Mouse (Mus musculus) adrenal gland, adult (tissue): ENCODE data around the gene Cd6.

ENCODE experiments used
- DNase-seq, 2 experiments: peaks; one replicate each; pipeline ENCODE4 v3.0.0; 2022 to 2023; ENCODE audit warnings: low spot score in 1 of 2; ENCODE audit not compliant: inconsistent age in 2 of 2

Gene Cd6

DNA sequence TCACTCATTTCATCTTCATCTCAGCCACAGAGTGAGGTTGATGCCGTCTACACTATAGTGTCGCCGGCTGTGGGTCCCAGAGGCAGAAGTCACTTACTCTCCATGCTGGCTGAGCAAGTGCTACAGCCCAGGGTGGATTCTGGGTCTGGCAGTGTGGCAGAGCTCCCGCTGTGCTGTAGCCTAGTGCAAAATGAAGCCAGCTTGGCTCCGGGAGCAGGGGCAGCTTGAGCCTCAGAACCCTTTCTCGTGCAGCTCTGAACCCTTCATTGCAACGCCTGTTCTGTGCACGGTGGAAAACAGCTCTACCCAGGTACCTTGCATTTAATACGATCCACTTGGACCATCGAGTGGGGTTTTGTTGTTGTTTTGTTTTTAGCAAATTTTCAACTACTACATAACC is 62.2 kb downstream of the Cd6 start:
- DNase-seq: no peak

DNA sequence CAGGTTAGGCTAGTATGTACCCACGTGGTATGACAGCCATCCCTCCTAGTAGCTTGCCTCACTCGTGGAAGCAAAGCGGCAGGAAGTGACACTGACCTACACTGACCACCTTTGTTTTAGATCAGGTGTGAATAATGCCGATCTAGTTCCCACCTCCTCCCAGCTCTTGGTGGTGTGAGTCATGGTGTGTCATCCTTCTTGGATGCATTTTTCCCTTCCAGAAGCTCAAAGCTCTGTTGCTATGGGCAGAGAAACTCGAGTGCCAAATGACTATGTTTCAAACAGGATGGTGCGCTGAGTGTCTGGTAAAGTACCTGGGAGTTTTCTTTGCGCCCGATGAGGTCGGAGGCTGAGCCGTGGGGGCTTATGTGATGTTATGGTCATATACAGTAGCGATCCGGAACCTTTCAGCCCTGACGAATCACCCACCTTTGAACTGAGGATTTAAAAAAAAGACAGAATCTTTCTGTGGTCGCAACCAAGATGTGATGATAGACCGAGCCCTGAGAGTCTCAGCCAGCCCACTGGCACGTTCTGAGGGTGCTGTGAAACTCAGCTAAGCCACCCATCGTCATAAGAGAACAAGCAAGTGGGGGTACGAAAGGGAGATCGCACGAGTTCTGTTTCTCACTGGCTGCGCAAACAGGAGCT is 66.4 kb downstream of the Cd6 start:
- DNase-seq: no peak

DNA sequence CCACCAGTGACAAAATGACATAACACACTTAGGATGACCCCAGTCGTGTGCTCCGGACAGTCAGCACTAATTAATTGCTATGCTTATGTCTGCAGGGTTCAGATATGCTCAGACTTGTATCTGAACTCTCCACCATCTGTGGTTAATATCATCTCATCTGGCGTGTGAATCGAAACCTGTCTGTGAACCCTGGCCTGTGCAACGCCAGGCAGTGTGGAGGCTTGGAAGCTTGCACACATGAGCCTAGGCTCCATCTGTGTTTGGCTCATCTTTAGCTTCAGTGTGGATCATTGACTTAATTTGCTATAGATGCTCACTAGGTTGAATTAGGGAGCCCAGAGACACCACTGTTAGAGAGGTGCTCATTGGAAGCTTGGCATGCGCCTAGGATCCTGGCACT is 67.4 kb downstream of the Cd6 start:
- DNase-seq: no peak

DNA sequence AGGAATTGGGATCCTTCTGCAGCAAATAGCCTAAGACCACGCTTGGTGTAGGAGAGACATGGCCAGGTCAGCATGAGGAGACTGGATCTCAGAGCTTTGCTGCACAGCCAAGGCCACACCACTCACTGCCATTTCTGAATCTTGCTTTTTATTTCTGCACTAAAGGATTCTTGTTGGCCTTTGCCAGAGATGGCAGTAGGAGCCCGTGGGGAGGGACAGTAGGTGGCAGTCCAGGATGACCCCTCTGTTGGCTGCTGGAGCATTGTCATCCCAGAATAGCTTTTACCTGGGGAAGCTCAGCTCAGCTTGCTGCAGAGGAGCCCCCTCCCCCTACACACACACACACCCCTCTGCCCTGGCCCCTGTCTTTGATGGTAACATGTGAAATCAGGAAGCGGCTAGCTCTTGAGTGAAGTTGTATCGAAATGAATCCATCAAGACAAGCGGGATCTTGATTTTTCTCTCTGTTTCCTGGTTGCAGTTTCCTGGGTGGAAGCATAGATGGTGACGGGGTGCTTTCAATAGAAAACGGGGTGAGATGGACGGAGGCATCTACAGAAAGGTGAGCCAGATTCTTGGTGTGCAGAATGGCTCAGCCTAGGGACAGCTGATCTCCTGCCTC is 68.0 kb downstream of the Cd6 start:
- DNase-seq: no peak

DNA sequence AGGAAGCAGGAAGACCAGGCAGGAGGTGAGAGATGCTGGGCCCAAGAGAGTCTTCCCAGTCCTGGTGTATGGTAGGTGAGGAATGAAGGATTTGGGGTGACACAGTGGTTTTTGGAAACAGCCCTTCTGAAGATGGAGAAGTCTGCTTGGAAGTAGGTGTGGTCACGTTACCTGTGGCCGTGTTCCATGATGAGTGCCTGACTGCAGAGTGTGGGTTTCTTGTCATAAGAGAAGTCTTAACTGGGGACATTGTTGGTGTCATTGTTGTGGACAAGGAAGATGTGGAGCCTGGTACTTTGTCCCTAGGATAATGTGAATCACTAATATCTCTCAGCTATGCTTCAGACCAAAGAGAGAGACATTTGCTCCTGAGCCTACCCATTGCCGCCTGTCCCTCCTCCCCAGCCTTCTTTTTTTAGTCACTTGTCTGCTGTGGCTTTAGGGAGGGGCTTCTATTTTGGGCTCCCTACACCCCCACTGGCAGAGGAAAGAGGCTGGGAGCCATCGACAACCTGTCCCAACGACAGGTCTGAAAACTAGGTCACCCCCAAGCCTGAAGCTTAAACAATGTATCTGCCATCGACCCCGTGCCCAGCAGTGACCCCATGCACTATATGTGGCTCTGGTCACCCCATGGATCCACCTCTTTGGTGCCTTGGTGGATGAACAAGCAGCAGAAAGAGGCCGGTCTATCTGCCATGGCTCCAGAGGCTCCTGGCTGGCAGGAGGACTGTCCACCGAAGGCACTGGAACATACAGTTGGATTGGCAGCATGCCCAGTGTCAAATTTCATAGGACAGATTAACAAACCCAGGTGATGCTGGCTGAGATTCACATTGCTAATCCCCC is 69.7 kb downstream of the Cd6 start:
- no peak for DNase-seq

DNA sequence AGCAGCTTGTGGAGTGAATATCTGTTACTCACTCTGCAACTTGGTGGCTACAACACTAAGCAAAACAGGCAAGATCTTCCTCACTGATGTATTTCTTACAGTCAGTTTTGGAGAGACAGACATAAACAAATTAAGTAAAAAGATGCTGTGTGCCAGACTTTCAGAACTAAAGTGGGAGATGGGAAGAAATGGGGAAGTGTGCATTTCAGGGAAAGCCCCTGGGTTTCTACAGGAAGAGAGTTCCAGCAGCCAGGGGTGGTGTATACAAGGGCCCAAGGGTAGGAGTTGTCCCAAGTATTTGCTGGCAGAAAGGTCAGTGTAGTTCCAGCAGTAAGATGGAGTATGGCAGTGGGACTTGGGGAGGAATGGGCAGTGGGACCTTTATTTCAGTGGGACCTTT is 70.3 kb downstream of the Cd6 start:
- DNase-seq: no peak

DNA sequence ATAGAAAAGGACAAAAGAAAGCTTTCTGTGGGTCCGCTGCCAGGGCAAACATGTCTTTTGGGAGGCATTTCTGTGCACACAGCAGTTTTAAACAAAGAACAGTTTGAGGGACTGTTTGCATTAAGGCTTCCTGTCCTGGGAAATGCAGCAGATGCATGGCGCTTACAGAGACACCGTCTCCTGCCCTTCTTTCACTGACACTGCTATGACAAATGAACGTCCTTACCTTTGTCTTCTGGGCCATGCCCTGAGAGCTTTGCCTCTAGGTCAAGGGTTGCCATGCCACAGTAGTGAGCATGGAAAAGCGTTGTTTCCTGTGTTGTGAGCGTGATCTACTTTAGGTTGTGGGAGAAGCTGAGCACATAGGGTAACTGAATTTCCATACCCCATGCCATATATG is 71.2 kb downstream of the Cd6 start:
- DNase-seq: no peak

DNA sequence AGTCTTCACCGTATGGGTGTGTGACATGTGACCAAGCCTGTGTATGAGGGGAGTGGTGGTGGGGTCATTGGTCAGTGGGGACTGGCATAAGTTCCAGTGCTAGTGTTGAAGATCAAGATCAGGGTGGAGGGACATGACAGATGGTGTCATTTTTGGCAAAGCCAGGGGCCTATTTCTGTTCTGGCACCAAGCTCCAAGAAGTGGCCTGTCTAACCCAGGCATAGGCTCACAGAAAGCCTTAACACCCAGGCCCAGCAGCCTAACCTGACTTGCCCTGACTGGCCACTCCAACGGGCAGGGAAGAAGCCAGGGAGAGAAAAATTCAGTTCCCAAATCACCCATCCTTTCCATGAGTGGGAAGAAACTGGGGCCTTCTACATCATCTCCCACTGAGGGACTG is 72.3 kb downstream of the Cd6 start:
- DNase-seq: no peak

DNA sequence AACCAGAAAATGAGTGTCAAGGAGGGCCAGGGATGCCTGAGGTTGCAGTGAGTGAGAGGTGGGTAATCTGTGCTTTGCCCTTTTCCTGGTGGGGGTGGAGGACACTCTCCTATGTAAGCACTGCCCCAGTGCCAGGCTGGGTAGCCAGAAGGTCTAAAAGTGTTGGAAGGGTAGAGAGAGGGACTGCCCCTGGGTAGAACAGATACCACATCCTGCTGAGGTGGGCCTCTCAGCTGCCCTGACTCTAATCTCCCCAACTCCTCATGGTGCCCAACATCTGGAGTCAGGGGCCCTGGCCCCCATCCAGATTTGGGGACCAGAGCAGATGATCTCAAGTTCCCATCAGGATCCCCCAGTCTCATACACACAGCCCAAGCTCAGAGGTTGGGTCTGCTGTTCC is 72.7 kb downstream of the Cd6 start:
- no peak for DNase-seq

DNA sequence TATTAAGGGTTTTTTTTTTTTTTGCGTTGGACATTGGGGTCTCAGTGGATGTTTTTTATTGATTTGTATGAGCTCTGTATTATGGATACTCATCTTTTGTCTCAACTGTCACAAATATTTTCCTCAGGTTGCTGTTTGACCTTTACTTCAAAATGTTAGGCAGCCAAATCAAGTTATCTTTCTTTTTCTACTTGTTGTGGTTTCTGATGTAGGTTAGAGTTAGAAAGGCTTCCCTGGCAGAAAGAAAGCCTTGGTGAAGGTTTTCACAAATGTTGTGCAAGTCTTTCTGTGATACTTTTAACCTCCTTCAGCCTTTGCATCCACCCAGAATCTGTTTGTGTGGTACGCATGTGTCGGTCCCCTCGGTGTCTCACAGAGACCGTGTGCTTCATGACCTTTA is 77.2 kb downstream of the Cd6 start:
- no peak for DNase-seq

DNA sequence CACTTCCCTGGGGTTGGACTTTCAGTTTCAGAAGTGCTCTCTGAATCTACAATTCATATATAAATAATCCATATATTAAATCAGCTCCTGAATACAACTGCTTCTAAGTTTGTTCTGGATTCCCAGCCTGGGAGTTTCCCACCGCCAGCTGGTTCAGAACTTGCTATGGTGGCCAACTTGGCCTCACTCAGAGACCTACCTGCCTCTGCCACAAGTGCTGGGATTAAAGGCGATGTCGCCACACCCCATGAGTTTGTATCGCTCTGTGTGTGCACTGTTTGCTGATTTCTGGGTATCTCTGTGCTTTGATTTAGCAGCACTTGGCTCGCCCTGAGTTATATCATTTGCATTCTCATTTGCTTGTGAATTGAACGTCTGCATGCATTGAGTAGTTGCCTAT is 77.8 kb downstream of the Cd6 start:
- DNase-seq: no peak

DNA sequence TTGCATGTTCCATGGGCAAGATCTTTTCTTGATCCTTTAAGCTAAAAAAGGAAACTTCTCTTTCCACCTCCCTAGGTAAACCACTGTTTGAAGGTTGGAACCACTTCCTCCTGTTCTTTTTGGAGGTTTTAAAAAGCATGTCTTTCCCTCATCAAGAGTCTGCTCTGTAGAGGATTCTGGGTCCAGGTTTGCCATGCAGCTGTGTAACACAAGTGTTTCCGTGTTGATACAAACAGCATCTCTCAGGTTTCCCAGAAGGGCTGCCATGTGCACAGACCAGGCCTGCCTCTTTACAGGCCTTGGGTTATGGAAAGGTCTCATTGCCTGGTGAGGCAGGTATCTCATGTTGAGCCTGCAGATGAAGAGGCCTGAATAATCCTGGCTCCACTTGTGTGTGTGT is 78.3 kb downstream of the Cd6 start:
- no peak for DNase-seq

DNA sequence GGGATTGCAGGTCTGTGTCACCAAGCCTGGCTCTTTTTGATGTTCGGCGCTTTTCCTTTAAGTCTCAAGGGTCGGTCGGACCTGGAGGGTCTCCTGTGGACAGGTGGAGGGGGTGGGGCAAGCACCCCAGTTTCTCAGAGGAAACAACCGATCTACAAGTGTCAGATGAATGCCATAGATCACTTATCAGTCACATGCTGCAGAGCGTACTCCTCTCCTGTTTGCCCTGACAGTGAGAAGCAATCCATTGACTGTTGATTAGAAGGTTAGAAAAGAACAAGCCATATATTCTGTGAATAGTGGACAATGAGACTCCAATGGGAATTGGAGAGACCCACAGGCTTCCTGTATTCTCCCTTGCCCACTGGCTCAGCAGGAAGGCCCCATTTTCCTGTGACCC is 79.7 kb downstream of the Cd6 start:
- no peak for DNase-seq

DNA sequence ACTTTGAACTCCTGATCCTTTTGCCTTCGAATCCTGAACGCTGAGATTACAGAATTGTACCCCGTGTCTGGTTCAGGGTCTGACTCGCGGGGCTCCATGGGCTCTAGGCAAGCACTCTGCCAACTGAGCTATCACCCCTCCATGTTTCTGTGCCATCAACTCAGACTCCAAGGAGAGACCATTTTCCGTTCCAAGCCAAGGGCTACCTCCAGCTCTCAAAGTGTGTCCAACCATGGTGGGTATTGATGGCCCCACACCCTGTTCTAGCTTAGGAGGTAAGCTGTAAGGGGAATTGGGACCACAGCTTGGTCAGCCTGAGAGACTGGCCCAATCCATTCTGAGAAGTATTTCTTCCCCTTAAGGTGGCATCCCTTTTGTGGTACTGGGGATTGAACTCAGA is 80.6 kb downstream of the Cd6 start:
- DNase-seq: no peak

DNA sequence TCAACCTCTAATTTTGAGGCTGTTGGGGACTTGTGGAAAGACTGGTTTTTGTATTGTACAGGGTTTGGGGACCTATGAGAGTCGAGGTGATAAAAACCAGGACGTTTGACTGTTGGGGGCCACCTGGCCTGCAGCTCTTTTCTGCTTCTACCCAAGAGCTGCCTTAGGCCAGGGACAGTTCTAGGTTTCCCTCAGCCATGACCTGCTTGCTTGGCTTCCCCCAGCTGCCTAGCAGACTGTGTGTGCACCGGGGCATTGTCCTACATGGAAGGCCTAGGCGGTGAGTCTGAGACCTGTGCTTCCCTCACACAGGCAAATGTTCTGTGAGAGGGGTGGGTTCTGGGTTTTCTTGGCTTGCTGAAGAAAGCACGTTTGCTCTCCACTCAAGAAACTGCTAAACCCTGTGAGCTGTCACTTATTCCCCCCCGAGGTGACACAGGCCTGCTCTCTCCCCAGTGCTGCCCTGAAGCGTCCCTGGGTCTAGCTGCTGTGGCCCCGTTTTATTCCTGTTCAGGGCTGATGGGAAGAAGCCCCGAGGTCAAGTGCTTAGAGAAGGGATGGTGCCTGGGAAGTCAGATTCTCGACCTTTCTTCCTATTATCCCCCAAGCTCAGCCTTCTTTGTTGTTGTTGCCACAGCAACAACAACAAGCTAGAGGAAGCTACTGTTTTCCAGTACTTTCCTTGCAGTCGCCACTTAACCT is 81.3 kb downstream of the Cd6 start:
- DNase-seq: no peak

DNA sequence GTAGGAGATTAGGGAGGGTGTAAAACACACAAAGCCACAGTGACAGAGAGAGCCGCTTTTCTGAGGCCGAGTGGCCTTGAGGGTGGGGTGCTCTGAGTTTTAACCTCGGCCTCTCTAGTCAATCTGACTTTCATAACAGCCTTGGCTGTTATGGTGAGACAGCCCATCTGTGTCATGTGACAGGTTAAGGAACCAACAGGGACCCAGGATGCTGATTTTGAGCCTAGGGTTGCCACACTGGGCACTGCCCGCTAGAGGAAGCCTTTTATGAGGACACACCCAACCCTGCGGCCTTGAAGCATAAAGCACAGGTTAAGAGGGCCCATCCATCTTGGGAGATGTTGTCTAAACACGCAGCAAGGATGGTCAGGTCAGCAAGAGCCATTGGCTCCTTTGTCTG is 82.1 kb downstream of the Cd6 start:
- DNase-seq: peak in 1 of 2 experiments; percentile 37

DNA sequence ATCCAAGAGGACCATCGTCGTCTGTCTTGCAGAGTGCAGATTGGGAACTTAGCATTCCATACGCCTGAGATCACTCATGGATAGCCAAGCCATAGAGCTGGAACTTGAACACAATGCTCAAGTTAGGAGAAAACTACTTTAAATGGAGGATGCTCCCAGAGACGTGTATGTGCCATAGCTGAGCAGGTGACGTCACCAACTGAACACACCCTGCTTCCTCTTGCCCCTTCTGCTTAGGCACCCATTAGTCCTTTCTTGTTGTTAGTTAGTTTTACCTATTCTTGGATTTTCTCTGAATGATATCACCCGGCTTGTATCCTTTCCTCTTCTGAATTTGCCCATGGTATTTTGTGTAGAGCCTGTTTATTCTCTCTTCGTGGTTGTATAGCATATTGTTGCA is 82.7 kb downstream of the Cd6 start:
- no peak for DNase-seq

DNA sequence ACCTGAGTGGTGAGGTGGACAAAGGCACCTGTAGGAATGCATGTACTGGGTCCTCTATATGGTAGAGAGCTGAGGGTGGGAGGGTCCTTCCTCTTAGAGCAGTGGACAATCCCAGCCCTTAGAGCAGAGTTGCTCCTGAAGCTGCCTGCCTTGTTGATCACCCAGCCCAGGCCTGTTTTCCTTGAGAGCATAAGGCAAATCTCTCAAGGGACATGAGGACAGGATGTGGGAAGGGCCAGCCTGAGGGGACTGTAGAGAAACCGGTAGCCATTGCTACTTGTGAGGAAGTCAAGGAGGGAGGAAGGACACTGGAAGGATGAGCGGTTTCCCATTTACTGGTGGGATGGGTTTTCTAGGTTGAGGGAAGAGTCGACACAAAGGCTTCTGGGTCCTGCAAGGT is 87.3 kb downstream of the Cd6 start:
- DNase-seq: no peak

DNA sequence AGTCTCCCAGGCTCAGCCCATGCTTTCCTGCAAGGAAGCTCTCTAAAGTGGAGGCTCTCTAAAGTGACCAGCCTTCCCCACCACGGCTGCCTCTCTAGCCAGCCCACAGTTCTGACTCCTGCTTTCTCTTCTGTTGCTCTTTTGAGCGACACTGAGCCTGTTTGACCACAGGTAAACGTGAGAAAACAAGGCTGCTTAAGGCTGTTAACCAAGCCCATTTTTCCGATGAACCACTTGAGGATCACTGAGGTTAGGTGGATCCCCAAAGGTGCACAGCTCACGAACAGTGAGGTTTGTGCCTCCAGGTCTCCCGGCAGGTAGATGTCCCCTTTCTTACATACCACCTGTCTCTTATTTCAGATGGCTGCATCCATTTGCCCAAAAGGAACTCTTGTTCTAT is 87.7 kb downstream of the Cd6 start:
- DNase-seq: no peak

DNA sequence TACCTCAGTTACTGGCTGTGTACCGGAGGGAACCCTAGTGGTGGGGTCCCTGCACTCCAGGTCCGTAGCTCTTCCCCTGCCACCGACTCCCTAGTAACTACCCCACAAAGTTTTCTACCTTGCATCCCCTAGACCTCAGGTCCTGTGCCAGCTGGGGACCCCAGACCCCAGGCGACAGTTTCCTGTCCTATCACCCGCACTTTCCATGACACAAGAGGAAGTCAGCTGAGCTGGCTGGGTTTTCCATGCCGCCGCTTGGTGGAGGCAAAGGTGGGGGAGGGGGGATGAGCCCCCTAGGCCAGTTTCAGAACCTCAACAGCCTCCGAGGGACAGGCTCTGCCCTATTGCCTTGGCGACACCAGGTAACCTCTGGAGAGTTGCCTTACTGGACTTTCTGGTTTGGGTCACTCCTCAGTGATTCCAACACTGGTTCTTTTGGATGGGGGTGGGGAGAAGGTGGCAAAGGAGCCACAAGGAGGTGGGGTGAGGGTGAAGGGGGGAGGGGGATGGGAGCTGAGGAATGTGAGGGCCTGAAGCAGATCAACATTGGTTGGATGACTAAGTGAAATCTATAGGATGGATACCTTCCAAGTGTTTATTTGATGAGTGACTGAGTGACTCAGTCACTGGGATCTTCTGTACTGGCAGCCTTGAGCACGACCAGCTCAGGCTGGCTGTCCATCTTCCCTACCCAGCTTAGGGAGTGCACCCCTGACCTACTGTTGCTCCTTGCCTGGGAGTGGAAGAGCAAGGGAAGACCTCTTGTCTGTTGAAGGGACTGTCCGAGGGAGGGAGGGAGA is 89.0 kb downstream of the Cd6 start:
- DNase-seq: peak; percentile 31 to 55

DNA sequence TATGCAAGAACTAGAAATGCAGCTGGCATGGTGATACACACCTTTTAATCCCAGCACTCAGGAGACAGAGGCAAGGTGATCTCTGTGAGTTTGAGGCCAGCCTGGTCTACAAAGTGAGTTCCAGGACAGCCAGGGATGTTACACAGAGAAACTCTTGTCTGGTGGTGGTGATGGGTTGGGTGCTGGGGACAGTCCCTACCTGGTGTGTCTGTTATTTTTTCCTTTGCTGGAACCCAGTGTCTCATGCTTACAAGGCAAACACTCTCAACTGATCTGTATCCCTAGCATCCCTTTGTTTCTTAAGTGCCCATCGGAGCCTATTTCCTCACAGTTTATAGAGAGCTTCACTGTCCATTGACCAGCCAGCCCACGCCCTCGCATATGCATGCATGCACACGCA is 89.9 kb downstream of the Cd6 start:
- DNase-seq: no peak
